Mouse (Mus musculus): ENCODE results near the gene Ampd2.
A peak's percentile ranks its signal among the peaks of the same experiment; 100 is the strongest.

Ampd2 gene

GRCm38 (mm10) chr3:108086470-108086979 lies at the start of gene Ampd2:
Gene Ampd2 (minus strand): TSS chr3:108086651.
- peak; percentile 74 to 75 for DNase-seq

DNA sequence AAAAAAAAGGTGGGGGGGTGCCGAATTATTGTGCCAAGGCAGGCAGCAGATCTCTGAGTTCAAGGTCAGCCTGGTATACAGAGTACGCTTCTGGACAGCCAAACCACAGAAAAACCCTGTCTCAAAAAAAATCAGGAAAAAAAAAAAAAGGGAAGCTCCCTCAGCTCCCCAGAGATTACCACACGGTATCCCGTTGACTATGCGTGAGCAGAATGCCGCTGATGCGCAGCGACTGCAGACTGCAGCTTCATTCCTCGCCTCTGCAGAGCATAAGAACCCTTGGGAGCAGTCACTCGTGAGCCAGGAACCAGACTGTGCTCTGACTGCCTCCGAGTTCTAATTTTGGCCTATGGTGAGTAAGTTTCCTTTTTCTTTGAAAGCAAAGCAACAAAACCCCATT lies 48.2 kb upstream of the Ampd2 start:
- DNase-seq, result no peak

- no peak for DNase-seq
Measured at GRCm38 (mm10) chr3:108132484-108132883, 46.0 kb upstream of the Ampd2 start.

DNA sequence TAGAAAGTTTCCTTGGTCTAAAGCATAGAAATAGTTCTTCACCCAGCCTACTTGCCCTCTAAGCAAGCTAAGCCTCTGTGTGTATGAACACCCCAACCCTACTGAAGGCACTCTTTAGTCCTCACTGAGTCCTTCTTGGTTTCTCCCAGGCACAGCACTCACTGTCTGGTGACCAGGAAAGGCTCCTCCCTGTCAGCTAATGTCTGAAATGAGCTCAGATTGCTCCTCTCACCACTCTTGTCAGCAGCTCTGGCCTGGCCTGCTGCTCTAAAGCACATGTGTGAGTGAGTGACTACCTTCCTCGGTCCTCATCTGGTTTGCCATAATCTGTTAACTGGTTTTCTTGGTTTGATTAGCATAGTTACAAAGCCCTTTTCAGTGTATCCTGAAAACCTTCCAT lies 45.4 kb upstream of the Ampd2 start:
- DNase-seq, result no peak

- no peak for DNase-seq
Measured at GRCm38 (mm10) chr3:108131216-108131615, 44.8 kb upstream of the Ampd2 start.

GRCm38 (mm10) chr3:108129804-108130203 lies 43.4 kb upstream of the Ampd2 start:
- no peak for DNase-seq

- DNase-seq, result no peak
Measured at GRCm38 (mm10) chr3:108129367-108129766, 42.9 kb upstream of the Ampd2 start.

- DNase-seq, result no peak
Measured at GRCm38 (mm10) chr3:108128520-108128919, 42.1 kb upstream of the Ampd2 start.

GRCm38 (mm10) chr3:108126327-108126726 lies 39.9 kb upstream of the Ampd2 start:
- no peak for DNase-seq

DNA sequence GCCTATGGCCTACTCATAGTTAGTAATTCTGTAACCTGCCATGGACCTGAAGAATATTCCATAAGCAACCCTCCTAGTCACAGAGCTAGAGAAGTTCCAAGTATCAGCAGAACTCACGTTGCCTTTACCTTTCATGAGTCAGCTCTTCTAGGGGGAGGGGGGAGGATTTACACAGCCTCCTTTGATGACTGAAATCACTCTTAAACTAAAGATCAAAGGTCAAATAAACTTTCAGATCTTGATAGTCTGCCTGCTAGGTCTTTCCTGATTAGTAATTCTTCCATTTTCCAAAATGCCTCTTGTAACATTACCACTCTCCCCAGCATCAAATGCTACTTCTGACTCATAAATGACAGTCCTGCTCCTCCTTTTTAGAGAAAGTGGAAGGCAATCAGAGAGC lies 37.7 kb upstream of the Ampd2 start:
- no peak for DNase-seq

GRCm38 (mm10) chr3:108123242-108123641 lies 36.8 kb upstream of the Ampd2 start:
- no peak for DNase-seq

- no peak for DNase-seq
Measured at GRCm38 (mm10) chr3:108121101-108121500, 34.6 kb upstream of the Ampd2 start.

- no peak for DNase-seq
Measured at GRCm38 (mm10) chr3:108117465-108117864, 31.0 kb upstream of the Ampd2 start.

DNA sequence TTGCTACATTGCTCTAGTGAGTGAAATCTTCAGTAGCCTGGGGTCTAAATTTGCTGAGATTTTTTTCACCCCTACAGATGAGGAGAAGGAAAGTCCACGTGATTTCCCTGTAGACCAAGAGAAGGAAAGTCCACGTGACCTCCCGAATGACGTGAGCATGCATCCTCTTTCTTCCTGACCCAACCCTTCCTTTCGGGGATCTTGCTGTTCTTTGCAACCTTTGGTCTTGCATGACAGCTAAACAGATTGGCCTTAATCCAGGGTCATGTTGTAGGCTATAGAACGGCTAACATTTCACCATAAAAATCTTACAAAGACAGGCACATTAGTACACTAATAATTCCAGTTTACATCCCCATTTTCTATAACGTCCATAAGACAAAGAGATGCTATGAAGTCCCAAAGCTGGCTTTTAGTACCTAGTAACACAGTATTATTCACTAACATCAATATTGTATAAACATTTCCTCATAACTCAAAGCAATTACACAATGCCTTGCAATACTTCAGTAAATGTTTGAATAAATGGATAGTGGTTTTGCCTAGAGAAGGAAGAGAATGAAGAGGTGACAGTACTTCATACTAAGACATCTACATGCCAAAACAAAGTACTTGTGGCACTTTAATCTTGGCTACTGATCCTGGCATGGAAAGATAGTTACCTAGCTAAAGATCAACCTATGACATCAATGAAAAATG lies 27.3 kb upstream of the Ampd2 start:
- no peak for DNase-seq

- DNase-seq, result no peak
Measured at GRCm38 (mm10) chr3:108112666-108113065, 26.2 kb upstream of the Ampd2 start.

DNA sequence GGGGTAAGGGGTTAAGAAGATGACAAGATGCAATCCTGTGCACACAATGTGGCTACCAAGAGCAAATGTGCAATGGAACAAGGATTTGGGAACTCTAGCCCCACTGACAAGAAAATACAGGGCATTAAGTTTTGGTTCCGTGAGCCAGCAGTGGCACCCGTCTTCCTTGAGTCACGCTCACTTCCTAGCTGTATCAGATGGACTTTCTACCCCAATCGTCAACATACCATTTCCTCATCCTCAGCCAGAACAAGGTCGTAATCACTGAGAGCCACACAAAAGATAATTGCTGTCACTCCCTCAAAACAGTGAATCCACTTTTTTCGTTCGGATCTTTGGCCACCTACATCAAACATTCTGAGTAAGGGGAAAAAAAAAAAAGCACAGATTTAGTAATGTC lies 25.8 kb upstream of the Ampd2 start:
- DNase-seq, result no peak

DNA sequence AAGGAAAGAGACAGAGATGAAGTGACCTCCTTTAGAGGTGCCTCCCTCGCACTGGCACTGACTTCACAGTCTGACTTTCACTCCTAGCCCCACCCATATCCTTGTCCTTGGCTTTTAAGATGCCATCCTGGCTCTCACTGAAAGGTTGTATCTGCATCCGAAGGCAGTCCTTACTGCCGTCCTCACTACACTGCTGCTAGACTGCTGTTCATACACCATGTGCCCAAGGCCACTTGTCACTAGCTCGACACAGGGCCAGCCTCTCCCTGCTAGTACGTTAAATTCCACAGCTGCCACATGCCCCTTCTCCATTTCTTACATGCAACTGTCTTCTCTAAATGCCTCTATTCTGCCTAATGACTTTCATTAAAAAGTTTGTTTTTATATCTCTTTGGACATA lies 24.9 kb upstream of the Ampd2 start:
- DNase-seq, result no peak

DNA sequence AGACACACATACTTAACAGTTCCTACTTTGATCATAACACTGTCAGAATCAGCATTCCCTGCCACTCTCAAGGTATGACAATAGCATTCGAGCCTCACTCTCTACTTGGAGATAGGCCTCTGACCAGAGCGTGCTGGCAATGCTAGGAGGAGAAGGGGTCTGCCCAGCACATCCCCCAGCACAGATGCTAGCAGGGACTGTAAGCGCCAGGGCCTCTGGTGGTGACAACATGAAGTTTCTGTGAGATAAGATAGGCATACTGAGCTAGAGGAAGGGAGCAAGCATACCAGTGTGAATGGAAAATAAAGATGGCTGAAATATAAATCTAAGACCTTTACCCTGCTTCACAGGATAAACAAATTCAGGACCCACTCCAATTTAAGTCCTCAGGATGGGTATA lies 18.8 kb upstream of the Ampd2 start:
- no peak for DNase-seq

- DNase-seq, result no peak
Measured at GRCm38 (mm10) chr3:108102075-108102474, 15.6 kb upstream of the Ampd2 start.

DNA sequence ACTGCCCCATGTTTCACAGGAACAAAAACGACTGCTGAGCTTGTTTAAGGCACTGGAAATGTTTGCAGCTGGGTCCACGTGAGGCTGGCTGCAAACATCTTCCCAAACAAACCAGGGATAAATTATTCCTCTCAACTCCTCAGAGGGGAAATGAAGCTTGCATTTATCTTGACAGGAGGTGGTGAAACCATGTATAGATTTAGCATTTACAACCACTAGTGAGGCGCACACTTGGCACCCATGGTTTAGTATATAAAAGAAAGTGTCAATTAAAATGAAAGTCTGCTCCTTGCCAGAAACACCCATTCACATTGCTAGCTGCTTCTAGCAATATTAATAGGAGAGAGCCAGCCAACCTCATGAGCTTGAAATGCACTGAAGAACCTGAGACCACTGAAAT lies 15.1 kb upstream of the Ampd2 start:
- DNase-seq, result no peak

GRCm38 (mm10) chr3:108098316-108098715 lies 11.9 kb upstream of the Ampd2 start:
- DNase-seq, result no peak

- DNase-seq, result no peak
Measured at GRCm38 (mm10) chr3:108097656-108098055, 11.2 kb upstream of the Ampd2 start.

GRCm38 (mm10) chr3:108096726-108097125 lies 10.3 kb upstream of the Ampd2 start:
- DNase-seq, result no peak

DNA sequence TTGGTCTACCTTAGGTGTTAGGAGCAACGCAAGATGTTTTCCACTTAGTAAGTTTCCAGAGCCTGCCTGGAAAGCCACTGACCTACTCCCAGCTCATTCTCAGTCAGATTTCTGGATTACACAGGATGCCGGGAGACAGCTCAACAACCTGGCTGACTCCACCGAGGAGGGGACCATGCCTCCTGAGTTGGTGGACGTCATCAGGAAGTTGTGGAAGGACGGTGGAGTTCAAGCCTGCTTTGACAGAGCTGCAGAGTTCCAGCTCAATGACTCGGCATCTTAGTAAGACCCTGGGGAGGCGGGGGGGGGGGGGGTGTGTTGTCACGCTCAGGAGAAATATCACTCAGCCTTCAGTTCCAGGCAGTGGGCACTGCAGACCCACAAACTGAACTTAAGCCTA lies 9.8 kb upstream of the Ampd2 start:
- no peak for DNase-seq
